Comparison of ENCODE assay signal across 21 mouse cellular contexts in genomic region chrX:167951207-167951606, GRCm38 (mm10).
"Had no signal": no experiment of that assay in that cellular context is flagged by ENCODE, and none has a peak within 500 bp of the region (broad histone marks: within the 10 kb centered on the region; RNA-seq: fewer than 3 reads in every experiment).

No protein-coding gene starts in this region.

- ATAC-seq: lung, postnatal 0 days; midbrain, embryonic 13.5 days; midbrain, embryonic 16.5 days had no signal

- H3K9ac ChIP-seq: lung, embryonic 15.5 days; midbrain, embryonic 13.5 days; neural tube, embryonic 13.5 days; neural tube, embryonic 15.5 days had no signal

- H3K36me3 ChIP-seq: lung, embryonic 15.5 days; midbrain, embryonic 13.5 days; neural tube, embryonic 13.5 days; neural tube, embryonic 15.5 days had no signal

- H3K4me2 ChIP-seq: lung, embryonic 15.5 days; midbrain, embryonic 11.5 days; midbrain, embryonic 13.5 days; neural tube, embryonic 13.5 days; neural tube, embryonic 15.5 days had no signal

- H3K9me3 ChIP-seq: lung, embryonic 15.5 days; megakaryocyte, embryonic 14.5 days; midbrain, embryonic 13.5 days; neural tube, embryonic 13.5 days; neural tube, embryonic 15.5 days had no signal

- H3K27me3 ChIP-seq: lung, embryonic 15.5 days; megakaryocyte, embryonic 14.5 days had no signal

- H3K4me3 ChIP-seq: lung, embryonic 15.5 days; megakaryocyte, embryonic 14.5 days; midbrain, embryonic 13.5 days; myocyte; neural tube, embryonic 13.5 days; neural tube, embryonic 15.5 days had no signal

- H3K4me1 ChIP-seq: lung, embryonic 15.5 days; megakaryocyte, embryonic 14.5 days; midbrain, embryonic 13.5 days; neural tube, embryonic 13.5 days; neural tube, embryonic 15.5 days had no signal

- DNase-seq: lung, adult 2 months; lung, postnatal 14 days; lung, postnatal 36 days; retina, postnatal 1 day; right cerebral cortex, adult 18-20 months; right cerebral cortex, postnatal 25 days; right cerebral cortex, postnatal 4 days; spleen, adult 18-20 months; thymus, adult 18-20 months; thymus, postnatal 14 days; thymus, postnatal 36 days had no signal

- H3K27ac ChIP-seq: lung, embryonic 15.5 days; macrophage; midbrain, embryonic 13.5 days; neural tube, embryonic 13.5 days; neural tube, embryonic 15.5 days had no signal
